Mouse (Mus musculus): ENCODE measurements around the gene Grpel1.

- TF ChIP-seq TCF12 (IDR thresholded peaks at IDR 0.05; ENCODE audit: insufficient read depth, poor library complexity, severe bottlenecking) (no peak), USF1 (IDR thresholded peaks at IDR 0.05; ENCODE audit: low read depth) (no peak), POLR2A (IDR thresholded peaks at IDR 0.05; ENCODE audit: insufficient read length, low read depth) (no peak), MAX (IDR thresholded peaks at IDR 0.05; ENCODE audit: low read depth) (no peak), TCF3 (IDR thresholded peaks at IDR 0.05; ENCODE audit: insufficient read length, low read depth) (no peak), E2F4 (IDR thresholded peaks at IDR 0.05; ENCODE audit: insufficient read depth) (no peak), REST (IDR thresholded peaks at IDR 0.05; ENCODE audit: insufficient read depth, insufficient read length) (no peak), POLR2AphosphoS2 (IDR thresholded peaks at IDR 0.05; ENCODE audit: insufficient read length, low read depth) (no peak), MYOD1 (IDR thresholded peaks at IDR 0.05; ENCODE audit: control insufficient read depth in 1 of 3, insufficient read length in 2 of 3, low read depth in 2 of 3) (no peak), CEBPB (IDR thresholded peaks at IDR 0.05; ENCODE audit: insufficient read depth, poor library complexity, severe bottlenecking) (no peak)
Observed at GRCm38 (mm10) chr5:36510956-36511355, 46.2 kb downstream of the Grpel1 start.

All from myocyte (in vitro differentiated cells).